Mouse (Mus musculus) granulocyte monocyte progenitor cell, adult 5-6 weeks (primary cell): ENCODE measurements at regions not wholly inside any gene's neighbourhood (a gene's known extent, or its start where the extent isn't known, plus 50 kb on each side); places are given as distances from the start of the nearest gene placed in this dataset.

Experiments
- ATAC-seq: replicated peaks from 2 replicates; pipeline ENCODE4 v1.8.0; 2016; ENCODE audit warnings: mild to moderate bottlenecking, moderate TSS enrichment, inconsistent platforms; ENCODE audit not compliant: poor library complexity, severe bottlenecking

DNA sequence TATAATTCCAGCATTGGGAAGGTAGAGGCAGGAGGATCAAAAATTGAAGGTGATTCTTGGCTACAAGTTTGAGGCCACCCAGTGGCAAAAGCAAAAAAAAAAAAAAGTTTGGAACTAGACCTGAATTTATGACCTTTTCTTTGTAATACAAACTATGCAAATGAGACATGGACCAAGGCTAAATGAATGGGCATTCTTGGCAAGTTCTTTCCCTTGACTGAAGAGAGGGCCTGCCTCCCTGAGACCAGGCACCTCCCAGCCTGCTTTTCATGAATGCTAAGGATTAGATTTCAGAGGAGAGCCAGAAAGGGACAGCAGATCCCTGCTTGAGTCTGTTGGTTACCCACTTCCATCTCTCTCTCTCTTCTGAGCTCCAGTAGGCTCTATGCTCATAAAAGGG is 97.8 kb upstream of the Arntl start:
- ATAC-seq, result no peak

GRCm38 (mm10) chr7:113110867-113111508 is 96.3 kb upstream of the Arntl start:
- no peak for ATAC-seq

DNA sequence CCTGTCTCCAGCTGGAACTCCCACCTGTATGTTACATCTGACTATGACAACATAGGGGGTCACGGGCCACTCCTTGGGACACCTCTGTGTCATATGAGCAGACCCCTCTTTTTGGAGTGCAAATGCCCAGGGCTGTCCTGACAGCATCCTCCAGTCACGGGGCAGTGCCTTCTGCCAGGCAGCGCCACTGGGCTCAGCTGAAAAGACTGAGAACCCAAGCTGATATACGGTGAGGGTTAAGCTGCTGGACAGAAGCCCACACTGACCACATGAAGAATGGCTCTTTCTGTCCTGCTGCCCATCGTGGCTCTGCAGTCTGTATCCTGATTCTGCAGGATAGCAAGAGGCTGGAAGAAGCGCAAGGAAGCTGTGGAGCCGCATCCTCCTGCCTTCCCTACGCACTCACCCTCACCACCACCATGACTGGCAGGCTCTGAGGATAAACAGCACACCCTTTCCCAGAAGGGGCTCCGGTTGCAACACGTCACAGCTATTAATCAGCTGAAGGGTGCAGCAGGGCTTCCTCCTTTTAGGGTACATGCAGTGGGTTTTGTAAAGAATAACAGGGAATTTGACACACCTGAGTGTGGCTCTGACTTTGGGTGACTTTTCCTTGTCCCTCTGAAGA is 93.9 kb upstream of the Arntl start:
- peak; percentile 55 for ATAC-seq

GRCm38 (mm10) chr7:113117599-113117998 is 89.7 kb upstream of the Arntl start:
- peak; percentile 91 for ATAC-seq

GRCm38 (mm10) chr7:113121911-113122319 is 85.3 kb upstream of the Arntl start:
- no peak for ATAC-seq

DNA sequence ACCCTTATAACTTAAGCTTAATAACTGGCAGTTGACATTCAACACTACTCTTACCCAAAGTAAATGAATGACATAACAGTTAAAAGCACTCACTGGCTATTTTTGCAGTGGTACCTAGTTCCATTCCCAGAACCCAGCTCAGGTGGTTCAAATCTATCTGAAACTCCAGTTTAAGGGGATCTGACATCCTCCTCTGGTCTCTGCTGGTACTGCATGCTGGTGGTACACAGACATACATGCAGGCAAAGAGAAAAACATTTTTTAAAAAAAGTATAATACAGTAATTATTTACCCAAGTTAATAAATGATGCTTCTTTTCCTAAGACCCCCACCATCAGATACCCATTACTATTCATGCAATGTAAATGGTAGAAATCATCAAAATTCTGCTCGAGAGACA is 81.3 kb upstream of the Arntl start:
- no peak for ATAC-seq

GRCm38 (mm10) chr7:113130552-113130951 is 76.7 kb upstream of the Arntl start:
- ATAC-seq, result no peak

DNA sequence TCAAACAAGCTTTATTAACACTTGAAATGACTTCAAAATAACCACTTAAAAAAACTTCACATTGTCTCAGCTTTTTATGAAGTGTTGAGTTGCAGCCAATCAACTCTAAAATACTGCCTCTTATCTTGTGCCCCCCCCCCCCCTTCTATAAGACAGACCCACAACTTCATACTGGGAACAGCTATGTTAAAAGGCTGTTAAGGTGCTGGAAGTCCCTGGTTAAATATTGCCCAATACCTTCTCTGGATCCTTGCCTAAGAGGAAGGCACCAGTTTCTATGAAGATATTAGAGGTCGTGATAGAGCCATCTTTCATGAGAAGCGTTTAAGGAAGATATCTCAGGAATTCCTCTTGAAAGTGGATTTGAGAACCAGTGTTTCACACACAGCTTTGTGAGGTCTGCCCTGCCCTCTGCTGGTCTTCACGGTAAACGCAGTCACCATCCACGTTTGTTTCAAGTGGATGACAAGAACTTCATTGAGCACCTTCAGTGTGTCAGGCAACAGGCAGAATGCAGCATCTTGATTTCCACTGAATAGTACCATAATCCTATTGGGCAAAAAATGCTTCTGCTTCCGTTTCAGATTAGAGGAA is 75.2 kb upstream of the Arntl start:
- peak; percentile 69 for ATAC-seq

- no peak for ATAC-seq
Measured at GRCm38 (mm10) chr7:113133891-113134290, 73.4 kb upstream of the Arntl start.

- ATAC-seq, result no peak
Measured at GRCm38 (mm10) chr7:113140011-113140438, 67.2 kb upstream of the Arntl start.

GRCm38 (mm10) chr7:113141846-113142683 is 65.2 kb upstream of the Arntl start:
- no peak for ATAC-seq

- peak; percentile 63 for ATAC-seq
Measured at GRCm38 (mm10) chr7:113143552-113143951, 63.7 kb upstream of the Arntl start.

DNA sequence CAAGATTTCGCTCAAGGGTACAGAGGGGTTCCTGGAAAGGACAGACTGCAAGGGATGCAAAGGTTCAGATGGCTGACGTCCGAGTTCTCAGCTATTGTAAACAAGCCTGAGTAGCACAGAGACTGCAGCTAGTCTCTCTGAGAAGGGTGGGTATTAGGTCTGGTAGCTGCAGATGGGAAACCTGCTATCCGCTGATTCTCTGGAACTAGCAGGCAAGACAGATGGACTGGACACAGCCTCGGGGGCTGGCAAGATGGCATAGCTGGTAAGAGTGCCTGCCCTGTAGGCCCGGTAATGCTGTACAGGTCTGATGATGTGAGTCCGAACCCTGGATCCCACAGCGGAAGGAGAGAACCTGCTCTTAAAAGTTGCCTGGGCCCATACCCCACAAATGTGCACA is 62.2 kb upstream of the Arntl start:
- no peak for ATAC-seq

DNA sequence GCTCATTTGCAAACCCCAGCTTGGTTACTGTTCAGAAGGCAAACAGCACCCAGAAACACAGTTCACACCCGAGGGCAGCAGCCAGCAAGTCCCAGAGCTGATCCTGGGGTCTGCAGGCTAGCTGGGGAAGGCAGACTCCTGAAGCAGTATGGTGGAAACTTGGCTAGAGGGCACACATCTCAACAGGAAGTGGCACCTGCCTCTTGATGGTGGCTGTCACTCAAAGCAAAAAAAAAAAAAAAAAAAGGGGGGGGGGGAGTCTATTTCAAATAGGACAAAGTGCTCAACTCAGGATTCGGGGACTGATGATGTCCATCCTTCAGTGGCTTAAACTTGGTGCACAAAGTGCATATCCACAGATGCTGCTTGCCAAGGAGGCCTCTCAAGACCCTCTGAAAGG is 61.2 kb upstream of the Arntl start:
- no peak for ATAC-seq

GRCm38 (mm10) chr7:113146526-113146925 is 60.7 kb upstream of the Arntl start:
- no peak for ATAC-seq

DNA sequence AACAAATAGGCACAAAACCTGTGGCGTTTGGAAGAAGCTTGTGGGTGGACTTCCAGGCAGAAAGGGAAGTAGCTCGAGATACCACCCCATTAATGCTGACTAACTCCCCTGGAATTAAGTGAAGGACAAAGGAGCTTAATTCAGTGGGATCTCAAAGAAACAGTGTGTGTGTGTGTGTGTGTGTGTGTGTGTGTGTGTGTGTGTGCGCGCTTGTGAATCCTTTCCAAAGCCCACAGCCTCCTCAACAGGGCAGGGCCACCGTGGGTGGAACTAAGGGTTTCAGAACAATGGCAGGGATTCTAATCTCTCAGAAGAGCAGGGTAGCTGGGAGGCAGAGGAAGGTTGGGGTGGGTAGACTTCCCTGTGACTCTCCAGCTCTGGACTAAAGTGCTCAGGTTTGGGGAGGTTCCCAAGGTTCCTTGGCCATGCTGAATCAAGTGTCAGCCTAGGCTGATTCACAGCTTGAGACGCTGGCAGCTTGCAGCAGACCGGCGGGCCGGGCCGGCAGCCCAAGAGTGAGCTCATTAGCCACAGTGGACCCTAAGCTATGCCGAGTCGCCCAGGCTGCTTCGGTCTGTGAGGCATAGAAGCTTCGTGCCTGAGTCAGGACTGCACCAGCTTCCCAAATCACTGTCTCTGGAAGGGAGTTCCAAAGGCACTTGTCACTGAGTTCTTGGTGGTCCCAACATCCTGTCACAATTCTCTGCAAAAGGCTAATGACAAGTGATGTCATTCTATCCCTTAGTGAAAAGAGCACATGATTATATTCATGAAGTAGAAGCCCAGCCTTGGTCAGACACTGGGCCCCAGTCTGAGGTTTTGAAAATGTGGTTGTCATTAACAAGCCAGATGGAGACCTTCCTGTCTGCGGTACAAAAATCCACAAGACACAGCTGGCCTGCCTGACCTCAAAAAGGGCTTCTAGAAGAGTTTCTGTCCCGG is 59.6 kb upstream of the Arntl start:
- peak; percentile 71 for ATAC-seq

- ATAC-seq, result no peak
Measured at GRCm38 (mm10) chr7:113148700-113149099, 58.6 kb upstream of the Arntl start.

- no peak for ATAC-seq
Measured at GRCm38 (mm10) chr7:113149966-113150470, 57.2 kb upstream of the Arntl start.

GRCm38 (mm10) chr7:113150789-113151188 is 56.5 kb upstream of the Arntl start:
- ATAC-seq, result no peak

DNA sequence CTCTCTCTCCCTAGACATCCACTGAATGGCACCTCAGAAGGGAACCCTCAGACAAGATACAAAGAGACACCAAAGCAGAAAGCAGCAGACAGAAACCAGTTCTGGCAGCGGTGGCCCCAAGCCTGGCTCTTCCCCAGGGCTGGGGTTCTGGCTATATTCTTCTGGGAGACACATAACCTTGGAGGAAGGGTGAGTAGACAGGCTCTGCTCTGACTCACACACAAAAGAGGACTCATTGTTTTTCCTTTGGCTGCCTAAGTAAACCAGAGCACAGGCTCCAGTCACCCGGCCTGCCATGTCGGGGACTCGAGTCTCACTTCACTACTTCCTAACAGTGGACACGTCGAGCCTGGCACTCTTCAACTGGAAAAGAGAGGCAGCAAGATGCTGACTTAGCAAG is 55.8 kb upstream of the Arntl start:
- no peak for ATAC-seq
